Mouse (Mus musculus) cortical plate, adult 2 months (tissue): ENCODE results near the gene Dusp18.

Source experiments
- CTCF ChIP-seq: fragments of 200-500 bp; IDR thresholded peaks from 2 replicates; pipeline ENCODE4 v1.5.1; 2011; ENCODE audit warnings: mild to moderate bottlenecking, control low read depth, low read length; ENCODE audit not compliant: insufficient read depth; ENCODE audit errors: extremely low read depth
- POLR2A ChIP-seq: fragments of 200-500 bp; IDR thresholded peaks from 2 replicates; pipeline ENCODE4 v1.6.1; 2011; ENCODE audit warnings: mild to moderate bottlenecking, low read length, control low read depth; ENCODE audit not compliant: insufficient read depth; ENCODE audit errors: extremely low read depth

DNA sequence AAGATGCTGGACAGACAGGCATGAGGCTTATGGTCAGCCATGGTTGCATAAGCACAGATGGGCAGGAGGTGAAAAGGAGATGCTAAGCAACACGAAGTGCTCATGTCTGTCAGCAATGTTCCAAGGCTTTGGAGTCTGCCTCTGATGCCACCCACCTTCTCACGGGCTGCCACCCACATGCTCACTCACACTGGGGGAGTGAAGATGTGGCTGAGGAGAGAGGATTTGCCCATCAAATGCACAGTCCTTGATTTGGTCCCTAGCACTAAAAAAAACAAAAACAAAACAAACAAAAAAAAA, 44.8 kb upstream of the Dusp18 start:
- no peak for TF ChIP-seq POLR2A
- no peak for TF ChIP-seq CTCF
